Mouse (Mus musculus) liver, embryonic 11.5 days (tissue): ENCODE measurements around the gene Hoxa6. TPM values are rescaled to one million over a fixed set of nuclear protein-coding genes. Genes with fewer than 3 reads are reported as not detected.

Source experiments
- ATAC-seq: fragments of 200-750 bp; cut with Nextera tagmentation; replicated peaks from 2 replicates; pipeline ENCODE4 v1.8.0; 2017; ENCODE audit warnings: moderate number of reproducible peaks, mild to moderate bottlenecking, moderate TSS enrichment, moderate library complexity; ENCODE audit not compliant: low FRiP score
- DNase-seq: peaks from one replicate; pipeline ENCODE4 v3.0.0-alpha.2; 2017; ENCODE audit warnings: low spot score
- H3K27ac ChIP-seq: fragments of 300-500 bp; sonication (generic); 2 replicates; pipeline ENCODE4 v1.5.1; 2014; ENCODE audit warnings: mild to moderate bottlenecking, low read depth, low read length, control low read depth
- H3K27me3 ChIP-seq: fragments of 300-500 bp; sonication (generic); replicated peaks from 2 replicates; pipeline ENCODE4 v1.6.1; 2014; ENCODE audit warnings: low read length, mixed read lengths; ENCODE audit not compliant: control insufficient read depth, insufficient read depth
- H3K36me3 ChIP-seq: fragments of 300-500 bp; sonication (generic); 2 replicates; pipeline ENCODE4 v1.6.1; 2014; ENCODE audit warnings: mild to moderate bottlenecking, low read length, moderate library complexity, mixed read lengths; ENCODE audit not compliant: control insufficient read depth, insufficient read depth
- H3K4me1 ChIP-seq: fragments of 300-500 bp; sonication (generic); replicated peaks from 2 replicates; pipeline ENCODE4 v1.6.1; 2014; ENCODE audit warnings: low read length, mixed read lengths; ENCODE audit not compliant: control insufficient read depth, insufficient read depth
- H3K4me2 ChIP-seq: fragments of 300-500 bp; sonication (generic); 2 replicates; pipeline ENCODE4 v1.6.1; 2014; ENCODE audit warnings: mild to moderate bottlenecking, control low read depth, moderate library complexity
- H3K4me3 ChIP-seq: fragments of 300-500 bp; sonication (generic); 2 replicates; pipeline ENCODE4 v1.5.1; 2014; ENCODE audit warnings: low read depth, low read length, control low read depth
- H3K9ac ChIP-seq: fragments of 300-500 bp; sonication (generic); 2 replicates; pipeline ENCODE4 v1.6.1; 2014; ENCODE audit warnings: low read depth, low read length, control low read depth
- H3K9me3 ChIP-seq: fragments of 300-500 bp; sonication (generic); 2 replicates; pipeline ENCODE4 v1.6.1; 2016; ENCODE audit warnings: low read length, inconsistent platforms, mixed read lengths; ENCODE audit not compliant: control insufficient read depth
- WGBS: fragments of 180-500 bp; shearing (Covaris S2); extraction: QIAGEN DNeasy Blood & Tissue Kit; methylation state at CpG from one replicate; pipeline ENCODE4 v1.1.7; 2014; 5-methylcytosine and 5-hydroxymethylcytosine counted together
- polyA plus RNA-seq: library from polyadenylated mRNA; unstranded; fragments of >200 nt; fragmentation: Nextera tagmentation; extraction: Ambion mirVana; gene quantifications from 2 replicates; pipeline ENCODE4 v1.2.1, GENCODE M21; 2014

The Hoxa6 gene
- 0.45 and 0.71 TPM in 2 replicates for polyA plus RNA-seq

DNA sequence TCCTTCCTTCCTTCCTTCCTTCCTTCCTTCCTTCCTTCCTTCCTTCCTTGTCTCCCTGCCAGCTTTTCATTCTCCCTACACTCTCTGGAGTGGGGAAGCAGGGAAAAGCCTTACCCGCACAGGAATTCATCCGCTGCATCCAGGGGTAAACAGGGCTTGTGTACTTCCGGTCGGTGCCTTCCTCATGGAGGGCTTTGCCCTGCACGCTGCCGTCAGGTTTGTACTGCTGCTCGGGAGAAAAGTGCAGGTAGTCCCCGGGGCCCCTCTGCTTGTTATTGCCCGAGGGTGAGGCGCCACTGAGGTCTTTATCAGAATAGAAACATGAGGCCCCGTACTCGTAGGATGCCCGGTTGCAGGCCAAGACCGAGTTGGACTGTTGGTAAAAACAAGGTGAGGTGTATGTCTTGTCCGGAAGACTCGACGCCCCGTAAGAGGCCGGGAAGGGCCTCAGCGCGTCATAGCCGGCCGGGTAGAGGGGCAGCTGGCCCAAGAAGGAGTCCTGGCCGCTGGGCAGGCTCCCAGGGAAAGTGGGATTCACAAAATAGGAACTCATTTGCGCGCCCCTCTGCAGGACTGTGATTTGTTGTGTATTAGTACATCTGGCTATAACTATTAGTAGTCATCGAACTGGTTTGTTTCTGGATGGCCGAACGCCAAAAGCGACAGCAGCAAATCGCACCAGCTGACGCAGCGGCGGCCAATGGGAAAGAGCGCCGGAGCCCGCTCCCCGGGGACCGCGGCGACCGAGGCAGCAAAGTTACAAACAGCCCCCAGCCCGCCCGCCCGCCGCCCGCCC, at the start of gene Hoxa6:
Hoxa6 (minus strand) TSS at position 651 of the 796 bp plus-strand sequence.
- H3K9me3 ChIP-seq: no peaks in the 10 kb centered on the region
- ATAC-seq (no peak), DNase-seq (no peak)
- H3K9ac ChIP-seq: no peak within 1 kb of the TSS
- no peak within 1 kb of the TSS for H3K27ac ChIP-seq
- peak within 1 kb of the TSS; percentile 49 for H3K4me2 ChIP-seq
- no peaks in the 10 kb centered on the region; the same call in none of the 2 replicates for H3K4me1 ChIP-seq
- peak within 1 kb of the TSS; percentile 11 for H3K4me3 ChIP-seq
- peaks cover 99% of the 10 kb centered on the region for H3K27me3 ChIP-seq
- no peaks in the 10 kb centered on the region for H3K36me3 ChIP-seq
- WGBS: 4% methylated on average over 47 of the region's 47 CpGs

DNA sequence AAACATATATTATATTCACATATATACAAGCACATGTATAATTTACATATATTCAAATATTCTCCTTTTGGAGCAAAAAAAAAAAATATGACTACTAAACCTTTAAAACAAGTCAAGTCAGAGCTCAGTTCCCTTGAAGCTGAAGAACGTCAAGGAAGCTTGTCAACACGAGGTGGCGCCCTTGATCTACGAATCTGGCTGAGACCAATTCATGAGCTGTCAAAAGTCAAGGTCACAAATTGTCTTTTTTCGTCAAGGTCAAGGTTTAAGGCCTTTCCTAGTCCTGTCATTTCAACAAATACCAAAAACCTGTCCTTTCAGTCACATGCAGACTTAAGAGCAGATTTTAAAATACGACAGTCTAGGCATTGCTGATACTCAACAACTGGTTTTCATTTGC, 48.4 kb upstream of the Hoxa6 start:
- Histone ChIP-seq H3K4me1 (0 out of 2 replicates have a peak, but pooled peaks cover 6% of the 10 kb centered on the region), H3K27ac (no peak overlapping the region), H3K27me3 (peaks cover 98% of the 10 kb centered on the region), H3K9me3 (no peaks in the 10 kb centered on the region), H3K9ac (no peak overlapping the region), H3K36me3 (no peaks in the 10 kb centered on the region), H3K4me3 (no peak overlapping the region), H3K4me2 (no peak overlapping the region)
- ATAC-seq (no peak), DNase-seq (peak; percentile 64)
- under 1% methylated on average over 6 of the region's 6 CpGs for WGBS

DNA sequence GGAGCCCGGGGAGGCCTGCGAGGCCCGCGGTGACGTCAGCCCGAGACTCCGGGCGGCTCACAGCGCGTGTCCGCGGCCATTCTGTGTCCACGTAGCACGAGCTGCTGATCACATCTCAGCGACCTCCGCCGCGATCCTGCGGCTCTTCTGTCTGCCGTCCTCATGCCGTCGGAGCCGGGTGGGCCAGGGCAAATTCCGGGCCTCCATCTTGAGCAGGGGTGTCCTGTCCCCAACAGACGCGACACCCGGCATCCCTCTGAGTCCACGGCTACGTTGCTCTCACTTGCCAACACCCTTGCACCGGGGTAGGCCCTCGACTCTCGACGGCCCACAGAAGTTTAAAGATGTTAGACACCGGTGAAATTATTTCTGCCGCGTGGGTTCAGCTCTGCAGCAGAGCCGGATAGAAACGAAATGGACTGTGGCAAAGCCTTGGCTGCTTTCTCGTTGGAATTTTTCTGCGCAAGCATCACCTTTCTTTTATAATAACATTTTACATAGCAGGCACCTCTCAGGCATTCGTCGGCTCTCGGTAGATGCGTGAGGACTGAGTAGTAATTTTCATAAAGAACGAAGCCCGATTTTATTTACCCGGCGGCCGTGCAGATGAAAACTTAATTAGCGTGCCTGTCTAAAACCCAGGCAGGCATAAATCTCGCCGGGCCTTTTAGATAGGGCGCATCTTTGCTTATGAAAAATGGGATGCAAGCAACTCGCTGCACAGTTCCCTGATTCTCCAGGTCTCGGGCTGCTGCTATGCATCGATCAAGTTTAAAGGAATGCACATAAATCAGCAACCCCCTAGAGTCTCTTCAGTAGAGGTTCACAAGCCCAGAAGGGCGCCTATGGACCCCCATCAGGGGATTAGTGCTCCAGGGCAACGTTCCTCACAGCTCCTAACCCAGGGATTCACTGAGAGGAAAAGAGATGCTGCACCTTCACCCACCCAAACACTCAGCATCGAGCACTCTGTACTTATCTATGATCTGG, 45.3 kb upstream of the Hoxa6 start:
- no peak for ATAC-seq
- no peak overlapping the region for H3K9ac ChIP-seq
- H3K36me3 ChIP-seq: no peaks in the 10 kb centered on the region
- no peaks in the 10 kb centered on the region for H3K9me3 ChIP-seq
- H3K4me1 ChIP-seq: no peaks in the 10 kb centered on the region
- peaks cover 98% of the 10 kb centered on the region for H3K27me3 ChIP-seq
- H3K4me3 ChIP-seq: peak overlapping the region; percentile 3; the same call in 1 of the 2 replicates
- peak; percentile 51 for DNase-seq
- no peak overlapping the region for H3K27ac ChIP-seq
- WGBS: 2% methylated on average over 59 of the region's 59 CpGs
- H3K4me2 ChIP-seq: peak overlapping the region; percentile 26; the same call in 1 of the 2 replicates

DNA sequence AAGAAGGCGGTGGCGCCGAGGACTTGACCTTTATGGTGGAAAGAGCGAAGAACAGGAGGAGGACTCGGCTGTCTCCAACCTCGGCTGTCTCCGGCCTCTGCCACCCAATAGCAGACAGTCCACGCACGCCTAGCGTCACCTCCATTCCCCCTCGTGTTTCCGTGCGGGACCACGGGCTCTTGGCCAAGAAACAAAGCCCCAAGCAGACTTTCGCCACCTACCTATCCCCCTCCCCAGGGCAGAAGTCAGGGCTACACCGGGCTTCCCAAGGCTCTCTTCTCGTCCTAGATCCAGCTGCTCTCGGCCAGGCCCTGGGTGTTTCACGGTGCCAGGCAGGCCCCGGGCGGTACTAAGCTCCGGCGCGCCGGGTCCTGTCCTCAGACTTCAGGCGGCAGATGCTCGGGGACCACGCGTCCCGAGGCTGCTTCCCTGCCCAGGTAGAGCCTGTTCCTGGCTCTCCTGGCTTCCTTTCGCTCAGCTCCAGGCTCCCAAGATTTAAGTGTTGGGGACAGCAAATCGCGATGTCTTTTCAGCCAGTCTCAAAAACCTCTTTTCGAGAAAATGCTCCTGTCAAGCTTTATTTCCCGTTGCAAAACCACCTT, 44.4 kb upstream of the Hoxa6 start:
- Histone ChIP-seq H3K36me3 (no peaks in the 10 kb centered on the region), H3K4me1 (no peaks in the 10 kb centered on the region), H3K27ac (no peak overlapping the region), H3K4me3 (no peak overlapping the region), H3K9ac (no peak overlapping the region), H3K9me3 (no peaks in the 10 kb centered on the region), H3K27me3 (peaks cover 98% of the 10 kb centered on the region), H3K4me2 (no peak overlapping the region)
- DNase-seq (peak; percentile 51), ATAC-seq (no peak)
- WGBS: 3% methylated on average over 35 of the region's 35 CpGs

DNA sequence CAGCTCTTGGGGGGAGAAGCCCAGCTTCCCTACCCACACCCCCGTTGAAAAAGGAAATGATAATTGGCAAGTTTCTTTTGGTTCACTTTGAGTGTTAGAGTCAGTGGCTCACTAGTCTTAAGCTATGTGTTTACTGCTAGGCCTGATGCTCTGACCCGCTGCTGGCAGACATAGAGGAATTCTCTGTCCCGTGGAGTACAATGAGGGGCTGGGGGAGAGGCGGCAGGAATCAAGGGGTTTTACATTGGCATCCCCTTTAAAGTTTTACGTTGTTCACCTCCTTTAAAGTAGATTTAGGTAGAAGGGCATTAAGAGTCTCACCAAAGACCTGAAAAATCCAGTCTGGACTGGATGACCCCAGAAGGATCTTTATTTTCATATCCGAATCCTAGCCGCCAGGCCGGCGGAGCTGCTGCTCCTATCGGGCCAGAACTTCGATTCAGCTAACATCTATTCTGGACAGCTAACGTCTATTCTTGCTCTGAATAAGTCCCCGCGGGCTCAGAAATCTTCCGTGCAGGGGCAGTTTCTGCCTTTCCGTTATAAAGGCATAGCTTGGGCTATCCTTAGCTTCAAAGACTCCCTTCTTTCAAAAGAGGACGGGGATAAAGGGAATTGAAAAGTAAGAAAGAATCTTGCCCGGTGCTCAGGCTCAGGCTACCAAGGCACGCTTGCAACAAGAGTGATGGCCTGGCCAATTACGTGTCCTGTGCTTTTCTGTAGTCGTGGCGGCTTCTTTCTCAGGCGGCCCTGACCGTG, 43.7 kb upstream of the Hoxa6 start:
- Histone ChIP-seq H3K4me3 (no peak overlapping the region), H3K27ac (no peak overlapping the region), H3K4me2 (no peak overlapping the region), H3K9ac (no peak overlapping the region), H3K36me3 (no peaks in the 10 kb centered on the region), H3K27me3 (peaks cover 99% of the 10 kb centered on the region), H3K9me3 (no peaks in the 10 kb centered on the region), H3K4me1 (no peaks in the 10 kb centered on the region)
- 3% methylated on average over 24 of the region's 24 CpGs for WGBS
- peak; percentile 38 for DNase-seq
- no peak for ATAC-seq

DNA sequence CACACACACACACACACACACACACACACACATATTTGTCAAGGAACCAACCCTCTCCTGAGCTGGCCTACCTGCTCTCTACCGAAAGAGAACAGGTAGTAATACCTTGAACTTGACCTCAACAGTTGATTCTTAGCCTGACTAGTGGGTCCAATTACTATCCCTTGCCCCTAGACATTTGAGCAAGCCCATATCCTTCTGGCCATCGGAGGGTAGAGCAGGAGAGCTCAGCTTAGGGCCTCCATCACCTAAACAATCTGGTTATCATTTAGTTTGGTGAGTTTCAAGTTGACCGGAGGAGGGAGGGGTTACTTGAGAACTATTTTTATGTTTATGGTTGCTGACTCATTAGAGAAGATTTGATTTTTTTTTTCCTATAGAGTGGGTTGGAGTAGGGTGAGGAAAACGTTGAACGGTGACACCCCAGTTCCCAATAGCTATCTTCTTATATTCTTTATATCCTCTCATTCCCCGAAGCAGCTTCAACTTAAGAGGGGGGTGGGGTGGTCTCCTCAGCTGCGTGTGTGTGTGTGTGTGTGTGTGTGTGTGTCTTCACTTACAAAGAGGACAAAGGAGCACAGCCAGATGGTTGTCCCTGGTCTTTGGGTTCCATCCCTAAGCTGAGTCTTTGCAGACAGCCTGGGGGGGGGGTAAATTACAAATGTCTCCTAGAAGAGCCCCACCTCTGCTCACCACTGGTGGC, 42.8 kb upstream of the Hoxa6 start:
- Histone ChIP-seq H3K27me3 (peaks cover 100% of the 10 kb centered on the region), H3K9me3 (no peaks in the 10 kb centered on the region), H3K27ac (no peak overlapping the region), H3K4me1 (no peaks in the 10 kb centered on the region), H3K9ac (no peak overlapping the region), H3K4me3 (no peak overlapping the region), H3K36me3 (no peaks in the 10 kb centered on the region), H3K4me2 (no peak overlapping the region)
- ATAC-seq (no peak), DNase-seq (no peak)
- 13% methylated on average over 7 of the region's 7 CpGs for WGBS

DNA sequence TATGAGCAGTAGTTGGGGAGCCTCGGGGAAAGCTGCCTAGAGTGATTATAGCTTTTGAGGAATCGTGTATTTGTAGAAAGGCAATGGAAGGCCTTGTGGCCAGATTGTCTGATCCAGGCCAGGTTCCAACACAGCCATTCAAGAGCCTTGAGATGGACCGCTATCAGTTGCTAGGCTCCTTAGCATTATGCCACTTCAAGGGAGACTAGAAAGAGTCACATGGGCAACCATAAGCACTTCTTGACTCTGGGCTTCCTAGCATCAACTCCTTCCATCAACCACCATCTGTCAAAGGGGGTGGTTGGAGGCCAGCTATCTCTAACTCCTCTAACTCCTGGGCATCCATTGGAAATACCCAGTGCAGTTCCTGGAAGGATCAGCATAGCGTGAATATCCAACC, 41.3 kb upstream of the Hoxa6 start:
- Histone ChIP-seq H3K36me3 (no peaks in the 10 kb centered on the region), H3K4me1 (no peaks in the 10 kb centered on the region), H3K9me3 (no peaks in the 10 kb centered on the region), H3K27me3 (peaks cover 100% of the 10 kb centered on the region), H3K4me2 (no peak overlapping the region), H3K4me3 (no peak overlapping the region), H3K9ac (no peak overlapping the region), H3K27ac (no peak overlapping the region)
- WGBS: 1% methylated on average over 4 of the region's 4 CpGs
- DNase-seq (no peak), ATAC-seq (no peak)
